Mouse (Mus musculus) urinary bladder, postnatal 10 days (tissue): ENCODE data around the gene Grid2.

Source experiments
- DNase-seq: peaks from one replicate; pipeline ENCODE4 v3.0.0; 2022; ENCODE audit warnings: low spot score

Gene Grid2

GRCm38 (mm10) chr6:64326936-64327335 lies 1071.3 kb downstream of the Grid2 start:
- DNase-seq, result no peak

- DNase-seq, result no peak
Observed at GRCm38 (mm10) chr6:64327876-64328275, 1072.2 kb downstream of the Grid2 start.

- no peak for DNase-seq
Observed at GRCm38 (mm10) chr6:64398413-64399098, 1142.9 kb downstream of the Grid2 start.

GRCm38 (mm10) chr6:64427658-64428057 lies 1172.0 kb downstream of the Grid2 start:
- no peak for DNase-seq

- DNase-seq, result no peak
Observed at GRCm38 (mm10) chr6:64428898-64429297, 1173.2 kb downstream of the Grid2 start.

- no peak for DNase-seq
Observed at GRCm38 (mm10) chr6:64448127-64448526, 1192.5 kb downstream of the Grid2 start.

GRCm38 (mm10) chr6:64448864-64449355 lies 1193.2 kb downstream of the Grid2 start:
- no peak for DNase-seq

GRCm38 (mm10) chr6:64450770-64451169 lies 1195.1 kb downstream of the Grid2 start:
- no peak for DNase-seq

GRCm38 (mm10) chr6:64479884-64480283 lies 1224.2 kb downstream of the Grid2 start:
- DNase-seq, result no peak

GRCm38 (mm10) chr6:64480592-64480991 lies 1224.9 kb downstream of the Grid2 start:
- DNase-seq, result no peak

GRCm38 (mm10) chr6:64490313-64491067 lies 1234.8 kb downstream of the Grid2 start:
- DNase-seq, result no peak

- no peak for DNase-seq
Observed at GRCm38 (mm10) chr6:64504394-64504793, 1248.7 kb downstream of the Grid2 start.

GRCm38 (mm10) chr6:64542168-64542567 lies 1286.5 kb downstream of the Grid2 start:
- no peak for DNase-seq

- DNase-seq, result no peak
Observed at GRCm38 (mm10) chr6:64553645-64554044, 1298.0 kb downstream of the Grid2 start.

- no peak for DNase-seq
Observed at GRCm38 (mm10) chr6:64555220-64555619, 1299.5 kb downstream of the Grid2 start.

- no peak for DNase-seq
Observed at GRCm38 (mm10) chr6:64568599-64568998, 1312.9 kb downstream of the Grid2 start.

- no peak for DNase-seq
Observed at GRCm38 (mm10) chr6:64581338-64581737, 1325.7 kb downstream of the Grid2 start.

- no peak for DNase-seq
Observed at GRCm38 (mm10) chr6:64588487-64589205, 1333.0 kb downstream of the Grid2 start.

- no peak for DNase-seq
Observed at GRCm38 (mm10) chr6:64596261-64596660, 1340.6 kb downstream of the Grid2 start.

- no peak for DNase-seq
Observed at GRCm38 (mm10) chr6:64596835-64597234, 1341.2 kb downstream of the Grid2 start.

- DNase-seq, result no peak
Observed at GRCm38 (mm10) chr6:64598144-64598561, 1342.5 kb downstream of the Grid2 start.

GRCm38 (mm10) chr6:64605753-64606152 lies 1350.1 kb downstream of the Grid2 start:
- DNase-seq, result no peak

- no peak for DNase-seq
Observed at GRCm38 (mm10) chr6:64607041-64607440, 1351.4 kb downstream of the Grid2 start.
